In genomic region chr2:173217763-173218258, GRCm38 (mm10) we compare ENCODE assay signal across 14 mouse cellular contexts. TPM values are rescaled to one million over a fixed set of nuclear protein-coding genes. Genes with fewer than 3 reads are reported as not detected.
DNase-seq lines count a peak whose midpoint lies in the region; ATAC-seq and TF ChIP-seq lines count a peak whose summit lies in the region.
"Had no signal": no experiment of that assay in that cellular context is flagged by ENCODE, and none has a peak within 500 bp of the region (broad histone marks: within the 10 kb centered on the region; RNA-seq: fewer than 3 reads in every experiment).

No protein-coding gene starts in this region.

- H3K4me2 ChIP-seq in lung, postnatal 0 days (replicated peaks; ENCODE audit: low read depth, low read length): no peak overlapping the region
- H3K4me2 ChIP-seq: limb, embryonic 12.5 days; lung, embryonic 14.5 days had no signal

- no peaks in the 10 kb centered on the region for H3K36me3 ChIP-seq in lung, postnatal 0 days (ENCODE audit: insufficient read depth, low read length)
- H3K36me3 ChIP-seq: limb, embryonic 12.5 days had no signal

- no peaks in the 10 kb centered on the region for H3K9me3 ChIP-seq in lung, postnatal 0 days (ENCODE audit: low read length)

- no peaks in the 10 kb centered on the region for H3K27me3 ChIP-seq in lung, postnatal 0 days (replicated peaks; ENCODE audit: insufficient read depth, low read length)

- no peak overlapping the region for H3K9ac ChIP-seq in lung, postnatal 0 days (replicated peaks; ENCODE audit: low read depth)
- H3K9ac ChIP-seq: limb, embryonic 12.5 days; lung, embryonic 14.5 days had no signal

- no peaks in the 10 kb centered on the region; the same call in 1 of the 2 replicates for H3K4me1 ChIP-seq in lung, postnatal 0 days (ENCODE audit: insufficient read depth, low read depth, low read length)
- H3K4me1 ChIP-seq: limb, embryonic 12.5 days had no signal

- no peak for TF ChIP-seq CTCF in gastrocnemius, adult 2 months (IDR thresholded peaks at IDR 0.05)
- no peak for TF ChIP-seq CTCF in lung, postnatal 0 days (IDR thresholded peaks at IDR 0.05)

- peak; percentile 27; the same call in 1 of the 2 replicates for ATAC-seq in lung, postnatal 0 days
- ATAC-seq in erythroid progenitor cell, adult 5-6 weeks (replicated peaks; ENCODE audit: low FRiP score, poor library complexity, severe bottlenecking): no peak

- intact Hi-C loops in gastrocnemius, adult 2 months (cut with DNase I): no loop called here

- TF ChIP-seq EP300 in lung, postnatal 0 days (IDR thresholded peaks at IDR 0.05): no peak

- no peak overlapping the region for H3K4me3 ChIP-seq in gastrocnemius, adult 2 months
- H3K4me3 ChIP-seq in lung, postnatal 0 days (ENCODE audit: low read depth, low read length): no peak overlapping the region
- H3K4me3 ChIP-seq: erythroblast, embryonic 14.5 days; limb, embryonic 12.5 days had no signal

- 83% methylated on average over 5 of the region's 5 CpGs for WGBS in lung, postnatal 0 days

- DNase-seq in gastrocnemius, postnatal 10 days: peak; percentile 1
- DNase-seq in gastrocnemius, adult 2 months: no peak
- peak; percentile 43 for DNase-seq in lung, postnatal 0 days (ENCODE audit: low spot score)
- no peak for DNase-seq in lung, postnatal 25 days (ENCODE audit: low spot score)
- DNase-seq in thymus, postnatal 36 days: peak; percentile 1 to 5
- no peak for DNase-seq in thymus, postnatal 25 days
- peak; percentile 22 for DNase-seq in naive thymus-derived CD4-positive, alpha-beta T cell, adult 2 months (ENCODE audit: low read depth)
- DNase-seq: cerebellum, postnatal 10 days; heart, postnatal 4 days; layer of hippocampus, postnatal 36 days; lung, embryonic 14.5 days had no signal

- H3K27ac ChIP-seq in gastrocnemius, adult 2 months: no peak overlapping the region
- no peak overlapping the region for H3K27ac ChIP-seq in lung, postnatal 0 days (ENCODE audit: low read length)
- H3K27ac ChIP-seq: limb, embryonic 12.5 days had no signal

RNA-seq across cellular contexts. Expression of gene Zbp1, which starts 0.9 kb away (rescaled TPM):
- under 1 TPM in 1 of 2 experiments, not detected in 1; 0.09 TPM for total RNA-seq in gastrocnemius, postnatal 10 days (2021)
- total RNA-seq in gastrocnemius, adult 2 months (2021): not detected
- polyA plus RNA-seq in lung, postnatal 0 days (2015; fragmentation: Nextera tagmentation; extraction: Ambion mirVana): 1.1 and 2.5 TPM in 2 replicates
- 2.2 TPM in 1 of 2 replicates, not detected in the other for total RNA-seq in erythroid progenitor cell, adult 5-6 weeks (2015; ENCODE audit: low replicate concordance)
- total RNA-seq in erythroid progenitor cell, adult 5-6 weeks (2017; ENCODE audit: low replicate concordance): 1.2 and 9.6 TPM in 2 replicates
- polyA plus RNA-seq: erythroblast, embryonic 14.5 days; limb, embryonic 12.5 days had no signal

RNA-seq across cellular contexts. Expression of gene Pmepa1, which starts 58.5 kb away (rescaled TPM):
- 10 to 100 TPM; 15.8 to 19.8 TPM for total RNA-seq in gastrocnemius, postnatal 10 days (2021)
- 10 to 100 TPM; 20.0 to 24.4 TPM for total RNA-seq in gastrocnemius, adult 2 months (2021)
- 9.8 and 11.1 TPM in 2 replicates for polyA plus RNA-seq in lung, postnatal 0 days (2015; fragmentation: Nextera tagmentation; extraction: Ambion mirVana)
- total RNA-seq in erythroid progenitor cell, adult 5-6 weeks (2015; ENCODE audit: low replicate concordance): 0.36 TPM in 1 of 2 replicates, not detected in the other
- not detected in 2 replicates for total RNA-seq in erythroid progenitor cell, adult 5-6 weeks (2017; ENCODE audit: low replicate concordance)

Comparison
In these comparisons a context has a peak if more than half of its experiments do, and no peak if none do; other contexts are left out.
1. DNase-seq: peak in gastrocnemius, postnatal 10 days (single experiment), lung, postnatal 0 days (single experiment), thymus, postnatal 36 days (2 of 2) and naive thymus-derived CD4-positive, alpha-beta T cell, adult 2 months (single experiment); none in gastrocnemius, adult 2 months (single experiment), lung, postnatal 25 days (single experiment) and thymus, postnatal 25 days (single experiment).
2. RNA of gene Pmepa1, which starts 58.5 kb away (total RNA-seq): 20.0 to 24.4 TPM in gastrocnemius, adult 2 months and 15.8 to 19.8 TPM in gastrocnemius, postnatal 10 days; 0.36 TPM in erythroid progenitor cell, adult 5-6 weeks; every median in the first group is over 10 times any median in the second.